Mouse (Mus musculus) neutrophil, adult 5-6 weeks (primary cell): ENCODE data around the gene Gatb. TPM values are rescaled to one million over a fixed set of nuclear protein-coding genes. Genes with fewer than 3 reads are reported as not detected.
A peak's percentile ranks its signal among the peaks of the same experiment; 100 is the strongest.
"Not testable (repeated sequence)": the region's sequence is repeated elsewhere in the genome, so short reads cannot be mapped to it uniquely, and the experiment has no call there.

Experiments used
- ATAC-seq: fragments of 151-379, 151-347 bp; 2 replicates; pipeline ENCODE4 v1.8.0; 2017; ENCODE audit warnings: mild to moderate bottlenecking, moderate TSS enrichment; ENCODE audit not compliant: insufficient number of reproducible peaks, poor library complexity, low FRiP score, severe bottlenecking; ENCODE audit errors: extremely low read depth
- total RNA-seq: library from RNA; stranded (forward); fragments of 200-1000 nt; gene quantifications from 2 replicates; pipeline ENCODE4 v1.2.3, GENCODE M21; 2017

Gene Gatb
- 8.2 and 10.5 TPM in 2 replicates for total RNA-seq

GRCm38 (mm10) chr3:85573864-85574830 lies at the start of gene Gatb:
Gene Gatb, plus strand, starts transcription at chr3:85574119.
- ATAC-seq: peak; percentile 99

- ATAC-seq: no peak
Observed at GRCm38 (mm10) chr3:85530601-85531161, 43.2 kb upstream of the Gatb start.

DNA sequence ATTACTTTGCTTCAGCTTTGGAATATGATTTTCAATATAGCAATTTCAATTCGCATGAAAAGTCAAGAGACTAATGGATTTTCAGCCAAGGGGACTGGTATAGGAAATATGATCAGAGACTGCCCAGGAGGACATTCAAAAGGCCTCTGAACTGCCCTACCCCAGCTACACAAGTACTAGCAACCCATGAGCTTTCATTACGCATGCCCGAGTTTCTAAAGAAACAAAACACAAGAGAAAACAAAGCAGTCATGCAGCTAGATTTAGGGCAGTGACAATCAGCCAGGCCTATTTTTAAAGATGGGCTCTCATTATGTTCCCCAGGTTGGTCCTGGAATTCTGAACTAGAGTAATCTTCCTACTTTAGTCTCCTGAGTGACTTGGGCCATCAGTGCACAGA lies 41.5 kb upstream of the Gatb start:
- no peak for ATAC-seq

- ATAC-seq: no peak
Observed at GRCm38 (mm10) chr3:85535042-85535441, 38.9 kb upstream of the Gatb start.

DNA sequence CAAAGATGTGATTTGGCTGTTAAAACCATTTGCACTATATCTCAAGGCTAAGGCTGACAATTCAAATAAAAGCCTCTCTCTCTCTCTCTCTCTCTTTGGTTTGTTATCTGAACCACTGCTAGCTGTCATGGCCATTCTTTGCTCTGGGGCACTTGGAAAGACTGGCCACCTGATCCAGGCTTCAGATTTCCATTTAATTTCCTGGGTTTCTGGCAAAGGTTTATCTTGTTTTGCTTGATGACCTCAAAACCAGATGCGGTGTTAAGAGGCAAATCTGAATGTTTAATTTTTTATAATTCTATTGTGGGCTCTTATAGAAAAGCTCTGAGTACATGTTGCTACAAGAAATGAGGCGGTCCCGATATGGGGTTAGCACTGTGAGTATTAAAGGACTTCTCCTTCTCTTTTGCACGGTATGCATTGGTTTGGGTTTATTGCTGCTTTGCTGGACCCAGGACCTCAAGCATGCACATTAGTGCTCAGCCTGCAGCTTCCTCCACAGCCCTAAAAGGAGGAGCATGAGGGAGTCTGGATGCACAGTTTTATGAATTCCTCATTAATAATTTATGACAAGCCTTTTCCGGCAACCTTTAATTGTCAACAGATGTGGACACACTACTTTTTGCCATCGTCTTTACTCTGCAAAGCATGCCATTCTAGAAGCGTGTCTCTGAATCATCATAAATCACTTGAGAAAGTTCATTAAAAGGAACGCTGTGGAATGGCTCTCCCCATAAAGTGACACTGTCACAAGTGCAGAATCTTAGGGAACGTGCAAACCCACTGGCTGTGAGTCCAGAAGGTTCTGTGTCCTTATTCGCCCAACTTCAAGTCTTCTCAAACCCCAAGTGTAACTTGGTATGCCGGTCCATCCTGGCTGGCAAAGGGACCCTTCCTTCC lies 38.0 kb upstream of the Gatb start:
- ATAC-seq: no peak

GRCm38 (mm10) chr3:85542765-85543164 lies 31.2 kb upstream of the Gatb start:
- ATAC-seq: no peak

DNA sequence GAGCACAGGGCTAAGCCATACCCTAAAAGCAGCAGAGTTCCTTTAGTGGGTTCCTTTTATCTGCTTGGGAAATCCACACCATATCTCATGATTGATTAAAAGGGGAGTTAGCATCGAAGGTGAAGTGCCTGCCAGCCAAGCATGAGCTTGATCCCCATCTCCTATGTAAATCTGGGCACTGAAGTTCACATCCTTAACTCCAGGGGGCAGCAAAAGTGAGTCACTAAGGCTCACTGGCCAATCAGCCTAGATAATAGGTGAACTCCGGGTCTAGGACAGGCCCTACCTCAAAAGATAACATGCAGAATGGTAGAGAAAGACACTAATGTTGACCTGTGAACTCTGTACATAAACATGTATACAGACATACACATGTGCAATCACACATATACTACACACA lies 30.3 kb upstream of the Gatb start:
- ATAC-seq: no peak

GRCm38 (mm10) chr3:85550312-85550711 lies 23.6 kb upstream of the Gatb start:
- ATAC-seq: no peak

- no peak for ATAC-seq
Observed at GRCm38 (mm10) chr3:85551352-85551751, 22.6 kb upstream of the Gatb start.

GRCm38 (mm10) chr3:85553731-85554277 lies 20.1 kb upstream of the Gatb start:
- ATAC-seq: no peak

- ATAC-seq: no peak
Observed at GRCm38 (mm10) chr3:85564603-85565002, 9.3 kb upstream of the Gatb start.

DNA sequence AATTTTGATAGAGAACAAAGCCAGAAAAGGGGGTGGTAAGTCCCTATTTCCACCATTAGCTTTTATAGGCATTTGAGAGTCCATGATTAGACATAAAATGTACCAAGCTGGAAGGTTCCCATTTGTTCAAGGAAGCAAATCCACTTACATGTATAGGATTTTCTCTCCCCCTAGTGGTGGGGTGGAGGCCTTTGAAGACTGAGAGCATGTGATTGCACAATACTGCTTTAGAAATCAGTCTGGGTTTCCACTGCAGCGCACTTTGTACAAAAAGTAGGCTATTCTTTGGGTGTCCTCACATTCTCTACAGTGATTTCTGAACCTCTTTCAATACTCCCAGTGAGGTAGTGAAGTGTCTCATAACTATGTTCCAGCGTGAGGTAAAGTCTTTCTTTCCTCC lies 2.6 kb upstream of the Gatb start:
- no peak for ATAC-seq

DNA sequence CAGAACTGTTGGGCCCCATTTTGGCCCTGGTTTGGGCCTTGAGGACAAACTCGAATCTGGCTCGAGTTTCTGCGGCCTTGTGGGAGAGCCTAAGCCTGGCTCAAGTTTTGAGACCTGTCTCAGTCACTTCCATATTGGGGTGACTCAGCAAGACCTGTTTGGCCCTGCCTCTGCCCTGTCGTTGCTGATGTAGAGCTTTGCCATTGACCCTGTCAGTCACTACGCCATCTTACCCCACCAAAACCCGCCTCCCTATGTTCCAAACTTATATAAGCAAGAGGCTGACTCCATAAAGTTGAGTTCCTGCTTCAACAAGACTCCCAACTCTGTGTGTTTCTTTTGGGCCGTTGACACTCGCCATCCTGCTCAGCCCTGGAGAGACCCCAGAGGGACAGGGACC lies 1.4 kb upstream of the Gatb start:
- ATAC-seq: not testable (repeated sequence)

DNA sequence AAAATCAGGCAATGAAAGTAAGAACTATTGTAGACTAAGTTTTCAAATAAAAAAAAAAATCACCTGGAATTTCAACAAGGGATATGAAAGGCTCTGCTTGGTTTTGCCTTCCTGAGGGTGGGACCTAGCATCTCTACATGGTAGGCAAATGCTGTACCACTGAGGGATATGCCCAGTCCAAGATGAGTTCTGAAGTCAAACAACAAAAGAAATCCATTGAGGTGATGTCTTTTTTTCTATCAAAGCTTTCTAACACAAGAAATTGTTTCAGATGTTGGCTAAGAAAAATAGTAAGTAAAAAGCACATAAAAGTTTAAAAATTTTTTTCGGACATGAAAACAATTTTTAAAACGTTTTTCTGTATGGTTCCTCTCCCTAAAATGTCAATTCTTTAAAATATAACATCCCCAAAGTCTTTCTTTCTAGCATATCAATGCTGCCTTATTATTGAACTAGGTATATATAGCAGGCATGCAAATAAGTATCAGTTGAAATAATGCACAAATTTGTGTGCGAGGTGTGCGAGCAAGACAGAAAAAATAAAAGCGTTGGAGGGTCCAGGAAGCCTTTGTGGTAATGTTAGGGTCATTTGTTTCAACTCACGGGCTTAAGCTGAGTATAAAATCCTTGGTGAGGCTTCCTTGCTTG lies 579 bp upstream of the Gatb start:
- ATAC-seq: no peak

- ATAC-seq: no peak
Observed at GRCm38 (mm10) chr3:85582726-85583125, 8.8 kb downstream of the Gatb start.

DNA sequence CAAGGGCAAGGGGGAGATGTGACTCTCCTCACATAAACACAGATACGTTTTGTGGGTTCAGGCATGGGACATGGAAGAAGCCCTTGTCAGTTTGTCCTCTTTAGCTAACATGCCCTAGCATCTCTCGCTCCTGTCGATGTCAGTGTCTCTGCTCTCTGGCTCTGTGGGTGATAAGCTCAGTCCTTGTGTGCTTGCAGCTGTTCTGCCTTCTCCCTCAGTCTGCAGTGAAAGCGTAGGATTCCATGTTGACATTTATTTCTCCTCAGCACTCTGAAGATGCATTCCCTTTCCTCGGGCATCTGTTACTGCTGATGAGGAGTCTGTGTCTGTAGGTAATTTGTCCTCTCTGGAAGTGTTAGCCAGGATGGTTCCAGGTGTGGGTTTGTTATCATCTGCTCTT lies 9.3 kb downstream of the Gatb start:
- ATAC-seq: no peak

- ATAC-seq: no peak
Observed at GRCm38 (mm10) chr3:85584966-85585365, 11.0 kb downstream of the Gatb start.

DNA sequence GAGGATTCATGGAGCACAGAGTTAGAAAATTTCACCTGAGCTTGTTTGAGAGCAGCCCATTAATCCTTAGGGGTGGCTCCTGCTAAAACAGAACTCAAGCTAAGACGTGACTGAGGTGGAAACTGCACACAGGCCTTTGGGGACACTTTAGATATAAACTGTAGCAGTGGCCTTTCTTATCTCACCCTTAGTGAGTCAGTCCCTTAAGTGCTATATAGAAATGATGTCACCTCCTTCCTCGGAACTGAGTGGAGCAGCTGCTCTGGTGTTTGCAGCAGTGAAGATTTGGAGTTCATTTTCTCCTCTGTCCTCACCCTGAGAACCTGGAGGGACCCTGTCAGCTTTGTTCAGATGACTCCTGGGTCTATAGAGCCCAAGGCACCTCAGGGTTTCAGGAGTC lies 14.8 kb downstream of the Gatb start:
- no peak for ATAC-seq
